Mouse (Mus musculus): ENCODE data around the gene Usp22. TPM values are rescaled to one million over a fixed set of nuclear protein-coding genes. Genes with fewer than 3 reads are reported as not detected.

Usp22 gene
- polyA plus RNA-seq, 1 experiment from 2014 or later = 10.0 TPM

- no peak overlapping the region for H3K27ac ChIP-seq (ENCODE audit: low read depth)
- H3K4me1 ChIP-seq (ENCODE audit: insufficient read depth) = peaks cover 4% of the 10 kb centered on the region
- H3K9ac ChIP-seq (replicated peaks) = peak overlapping the region; percentile 1; the same call in 1 of the 2 replicates
- H3K4me2 ChIP-seq (ENCODE audit: low read depth, low read length) = peak overlapping the region; percentile 56
- 0 out of 2 replicates have a peak, but pooled peaks cover 3% of the 10 kb centered on the region for H3K36me3 ChIP-seq (replicated peaks; ENCODE audit: insufficient read depth, low read length)
- peak overlapping the region; percentile 0; the same call in 1 of the 2 replicates for H3K4me3 ChIP-seq (ENCODE audit: low read depth, low read length)
- peaks cover 6% of the 10 kb centered on the region; the same call in 1 of the 2 replicates for H3K27me3 ChIP-seq (ENCODE audit: insufficient read depth, low read length)
- H3K9me3 ChIP-seq (ENCODE audit: low read length) = no peaks in the 10 kb centered on the region
- DNase-seq (peak; percentile 45), ATAC-seq (peak; percentile 67)
- TF ChIP-seq EP300 (IDR thresholded peaks at IDR 0.05; ENCODE audit: low read depth) (no peak), CTCF (IDR thresholded peaks at IDR 0.05; ENCODE audit: low read depth) (peak; percentile 32)
- WGBS (ENCODE audit: insufficient replicate concordance) = 22% methylated on average over 32 of the region's 32 CpGs
These were observed 27.6 kb downstream of the Usp22 start for GRCm38 (mm10) chr11:61147300-61147683.

GRCm38 (mm10) chr11:61146645-61147299 is 28.1 kb downstream of the Usp22 start:
- H3K4me2 ChIP-seq (ENCODE audit: low read depth, low read length) = peak overlapping the region; percentile 56
- peaks cover 6% of the 10 kb centered on the region for H3K4me1 ChIP-seq (ENCODE audit: insufficient read depth)
- 30% methylated on average over 20 of the region's 20 CpGs for WGBS (ENCODE audit: insufficient replicate concordance)
- H3K4me3 ChIP-seq (ENCODE audit: low read depth, low read length) = peak overlapping the region; percentile 0; the same call in 1 of the 2 replicates
- H3K27me3 ChIP-seq (ENCODE audit: insufficient read depth, low read length) = peaks cover 6% of the 10 kb centered on the region; the same call in 1 of the 2 replicates
- DNase-seq = peak; percentile 76
- no peak overlapping the region for H3K27ac ChIP-seq (ENCODE audit: low read depth)
- ATAC-seq = peak; percentile 40; the same call in 1 of the 2 replicates
- H3K9me3 ChIP-seq (ENCODE audit: low read length) = no peaks in the 10 kb centered on the region
- TF ChIP-seq EP300 (IDR thresholded peaks at IDR 0.05; ENCODE audit: low read depth) (no peak), CTCF (IDR thresholded peaks at IDR 0.05; ENCODE audit: low read depth) (peak; percentile 69)
- no peaks in the 10 kb centered on the region for H3K36me3 ChIP-seq (replicated peaks; ENCODE audit: insufficient read depth, low read length)
- H3K9ac ChIP-seq (replicated peaks) = peak overlapping the region; percentile 1; the same call in 1 of the 2 replicates

- H3K27me3 ChIP-seq (ENCODE audit: insufficient read depth, low read length) = peaks cover 6% of the 10 kb centered on the region; the same call in 1 of the 2 replicates
- ATAC-seq (no peak), DNase-seq (no peak)
- H3K9ac ChIP-seq (replicated peaks) = no peak overlapping the region
- WGBS (ENCODE audit: insufficient replicate concordance) = 82% methylated on average over 8 of the region's 8 CpGs
- no peaks in the 10 kb centered on the region for H3K9me3 ChIP-seq (ENCODE audit: low read length)
- no peak overlapping the region for H3K4me3 ChIP-seq (ENCODE audit: low read depth, low read length)
- no peaks in the 10 kb centered on the region for H3K36me3 ChIP-seq (replicated peaks; ENCODE audit: insufficient read depth, low read length)
- H3K4me1 ChIP-seq (ENCODE audit: insufficient read depth) = peaks cover 6% of the 10 kb centered on the region
- TF ChIP-seq EP300 (IDR thresholded peaks at IDR 0.05; ENCODE audit: low read depth) (0 out of 2 replicates have a peak, but pooled peaks have one; percentile 12), CTCF (IDR thresholded peaks at IDR 0.05; ENCODE audit: low read depth) (no peak)
- H3K4me2 ChIP-seq (ENCODE audit: low read depth, low read length) = no peak overlapping the region
- H3K27ac ChIP-seq (ENCODE audit: low read depth) = no peak overlapping the region
These were observed 29.3 kb downstream of the Usp22 start for GRCm38 (mm10) chr11:61145551-61145950.

DNA sequence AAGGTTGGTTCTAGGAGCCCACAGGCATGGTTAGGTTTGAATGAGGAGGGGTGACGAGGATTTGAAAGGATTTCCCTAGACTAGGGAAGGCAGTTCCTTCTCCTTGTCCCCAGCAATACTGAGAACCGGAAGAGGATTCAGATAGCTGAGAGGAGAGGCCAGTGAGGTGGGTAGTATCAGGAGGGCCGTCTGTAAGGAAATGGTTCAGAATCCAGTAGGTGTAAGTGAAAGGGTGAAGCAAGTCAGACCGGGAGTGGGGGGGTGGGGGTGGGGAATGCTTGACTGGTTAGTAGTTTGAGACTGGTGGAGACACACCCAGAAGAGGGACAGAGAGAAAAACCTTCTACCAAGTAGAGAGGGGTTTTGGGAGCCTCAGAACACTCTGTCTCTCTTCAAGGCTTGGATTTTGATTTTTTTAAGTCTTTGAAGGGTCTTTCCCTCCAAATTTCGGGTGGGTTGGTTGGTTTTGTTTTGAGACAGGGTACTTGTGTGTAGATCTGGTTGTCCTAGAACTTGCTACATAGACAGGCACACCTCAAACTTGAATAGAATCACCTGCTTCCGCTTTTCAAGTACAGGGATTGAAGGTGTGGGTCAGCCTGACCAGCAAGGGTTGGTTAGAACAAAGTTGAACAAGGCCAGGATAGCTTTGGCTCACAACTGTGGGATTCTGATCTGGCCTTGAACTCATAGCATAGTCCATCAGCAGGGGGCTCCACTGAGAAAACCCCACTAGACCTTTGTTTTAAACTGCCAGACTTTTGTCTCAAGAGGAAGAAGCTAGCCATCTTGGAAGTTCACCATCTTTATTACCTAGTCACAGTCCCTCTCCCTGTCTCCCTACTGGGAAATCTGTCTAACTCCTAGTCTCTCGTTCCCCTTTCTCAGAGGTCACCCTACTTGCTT is 31.0 kb downstream of the Usp22 start:
- 0 out of 2 replicates have a peak, but pooled peaks have one; percentile 8 for ATAC-seq
- no peaks in the 10 kb centered on the region for H3K36me3 ChIP-seq (replicated peaks; ENCODE audit: insufficient read depth, low read length)
- 45% methylated on average over 7 of the region's 7 CpGs for WGBS (ENCODE audit: insufficient replicate concordance)
- H3K4me3 ChIP-seq (ENCODE audit: low read depth, low read length) = peak overlapping the region; percentile 47
- peak overlapping the region; percentile 65 for H3K4me2 ChIP-seq (ENCODE audit: low read depth, low read length)
- peak; percentile 48 for DNase-seq
- H3K9ac ChIP-seq (replicated peaks) = peak overlapping the region; percentile 51; the same call in 1 of the 2 replicates
- H3K9me3 ChIP-seq (ENCODE audit: low read length) = no peaks in the 10 kb centered on the region
- H3K27me3 ChIP-seq (ENCODE audit: insufficient read depth, low read length) = peaks cover 6% of the 10 kb centered on the region; the same call in 1 of the 2 replicates
- peaks cover 6% of the 10 kb centered on the region for H3K4me1 ChIP-seq (ENCODE audit: insufficient read depth)
- H3K27ac ChIP-seq (ENCODE audit: low read depth) = no peak overlapping the region
- TF ChIP-seq CTCF (IDR thresholded peaks at IDR 0.05; ENCODE audit: low read depth) (peak; percentile 51), EP300 (IDR thresholded peaks at IDR 0.05; ENCODE audit: low read depth) (no peak)

DNA sequence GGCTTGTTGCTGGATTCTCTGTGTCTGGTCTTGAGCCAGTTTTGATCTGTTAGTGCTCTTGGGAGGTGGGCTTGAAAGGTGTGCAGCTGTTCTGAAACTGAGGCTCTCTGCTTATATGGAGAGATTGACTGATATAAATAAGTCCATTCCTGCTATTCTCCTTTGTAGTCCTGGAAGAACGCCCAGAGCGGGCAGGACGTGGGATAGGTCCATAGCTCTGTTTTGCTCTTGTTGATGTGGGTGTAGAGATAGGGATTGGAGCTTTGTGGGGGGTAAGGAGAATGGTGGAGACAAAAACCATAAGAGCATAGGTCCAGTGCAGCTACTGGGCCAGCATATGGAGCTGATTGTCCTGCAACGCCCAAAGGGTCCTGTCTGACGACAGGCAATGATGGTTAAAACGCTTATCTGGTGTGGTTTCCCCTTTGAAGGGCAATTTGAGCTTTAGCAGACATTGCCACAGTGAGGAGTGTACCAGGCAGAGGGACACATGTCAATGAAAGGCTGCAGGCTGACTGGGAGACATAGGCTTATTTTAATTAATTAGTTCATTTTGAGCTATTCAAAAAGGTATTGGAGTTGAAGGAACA is 31.8 kb downstream of the Usp22 start:
- WGBS (ENCODE audit: insufficient replicate concordance) = 20% methylated on average over 6 of the region's 6 CpGs
- H3K9ac ChIP-seq (replicated peaks) = peak overlapping the region; percentile 51
- no peak for ATAC-seq

More for the DNA sequence above, 31.8 kb downstream of the Usp22 start:
- peaks cover 6% of the 10 kb centered on the region; the same call in 1 of the 2 replicates for H3K27me3 ChIP-seq (ENCODE audit: insufficient read depth, low read length)
- no peak for DNase-seq
- peaks cover 6% of the 10 kb centered on the region for H3K4me1 ChIP-seq (ENCODE audit: insufficient read depth)
- peak overlapping the region; percentile 65 for H3K4me2 ChIP-seq (ENCODE audit: low read depth, low read length)
- TF ChIP-seq EP300 (IDR thresholded peaks at IDR 0.05; ENCODE audit: low read depth) (no peak), CTCF (IDR thresholded peaks at IDR 0.05; ENCODE audit: low read depth) (no peak)
- no peaks in the 10 kb centered on the region for H3K36me3 ChIP-seq (replicated peaks; ENCODE audit: insufficient read depth, low read length)
- peak overlapping the region; percentile 58 for H3K27ac ChIP-seq (ENCODE audit: low read depth)
- peak overlapping the region; percentile 47 for H3K4me3 ChIP-seq (ENCODE audit: low read depth, low read length)
- no peaks in the 10 kb centered on the region for H3K9me3 ChIP-seq (ENCODE audit: low read length)
